Mouse (Mus musculus) MEL-GATA-1-ER (cell line): ENCODE results near the gene Kcnt2.
A peak's percentile ranks its signal among the peaks of the same experiment; 100 is the strongest.

Source experiments
- DNase-seq: peaks from one replicate; pipeline ENCODE4 v3.0.0-alpha.2; 2012; ENCODE audit warnings: low read depth; ENCODE audit errors: extremely low read depth

Gene Kcnt2

GRCm38 (mm10) chr1:140245876-140246597 lies at the start of gene Kcnt2:
Gene Kcnt2, plus strand, starts transcription at chr1:140246158.
- DNase-seq = no peak

- DNase-seq = no peak
These were observed 40.6 kb upstream of the Kcnt2 start for GRCm38 (mm10) chr1:140205329-140205728.

GRCm38 (mm10) chr1:140225221-140225620 lies 20.7 kb upstream of the Kcnt2 start:
- DNase-seq = no peak

- DNase-seq = no peak
These were observed 19.3 kb upstream of the Kcnt2 start for GRCm38 (mm10) chr1:140226673-140227072.

GRCm38 (mm10) chr1:140245465-140245864 lies 493 bp upstream of the Kcnt2 start:
- no peak for DNase-seq

GRCm38 (mm10) chr1:140264696-140265095 lies 18.7 kb downstream of the Kcnt2 start:
- no peak for DNase-seq

- peak; percentile 37 for DNase-seq
These were observed 20.1 kb downstream of the Kcnt2 start for GRCm38 (mm10) chr1:140266047-140266446.

- no peak for DNase-seq
These were observed 20.8 kb downstream of the Kcnt2 start for GRCm38 (mm10) chr1:140266643-140267286.

- no peak for DNase-seq
These were observed 21.3 kb downstream of the Kcnt2 start for GRCm38 (mm10) chr1:140267288-140267687.

GRCm38 (mm10) chr1:140273624-140274023 lies 27.7 kb downstream of the Kcnt2 start:
- no peak for DNase-seq

- DNase-seq = peak; percentile 80
These were observed 29.9 kb downstream of the Kcnt2 start for GRCm38 (mm10) chr1:140275813-140276212.

GRCm38 (mm10) chr1:140293140-140293539 lies 47.2 kb downstream of the Kcnt2 start:
- no peak for DNase-seq

GRCm38 (mm10) chr1:140295482-140295881 lies 49.5 kb downstream of the Kcnt2 start:
- no peak for DNase-seq

GRCm38 (mm10) chr1:140304244-140304643 lies 58.3 kb downstream of the Kcnt2 start:
- DNase-seq = peak; percentile 41

GRCm38 (mm10) chr1:140305344-140305743 lies 59.4 kb downstream of the Kcnt2 start:
- no peak for DNase-seq

GRCm38 (mm10) chr1:140306339-140306738 lies 60.4 kb downstream of the Kcnt2 start:
- no peak for DNase-seq

GRCm38 (mm10) chr1:140310739-140311138 lies 64.8 kb downstream of the Kcnt2 start:
- DNase-seq = no peak

- DNase-seq = peak; percentile 21
These were observed 79.1 kb downstream of the Kcnt2 start for GRCm38 (mm10) chr1:140325088-140325487.

GRCm38 (mm10) chr1:140326709-140327108 lies 80.8 kb downstream of the Kcnt2 start:
- DNase-seq = no peak

GRCm38 (mm10) chr1:140333702-140334101 lies 87.7 kb downstream of the Kcnt2 start:
- no peak for DNase-seq

- no peak for DNase-seq
These were observed 92.5 kb downstream of the Kcnt2 start for GRCm38 (mm10) chr1:140338417-140338816.

GRCm38 (mm10) chr1:140339368-140339767 lies 93.4 kb downstream of the Kcnt2 start:
- no peak for DNase-seq

GRCm38 (mm10) chr1:140364787-140365186 lies 118.8 kb downstream of the Kcnt2 start:
- no peak for DNase-seq
